In the genomic region with DNA sequence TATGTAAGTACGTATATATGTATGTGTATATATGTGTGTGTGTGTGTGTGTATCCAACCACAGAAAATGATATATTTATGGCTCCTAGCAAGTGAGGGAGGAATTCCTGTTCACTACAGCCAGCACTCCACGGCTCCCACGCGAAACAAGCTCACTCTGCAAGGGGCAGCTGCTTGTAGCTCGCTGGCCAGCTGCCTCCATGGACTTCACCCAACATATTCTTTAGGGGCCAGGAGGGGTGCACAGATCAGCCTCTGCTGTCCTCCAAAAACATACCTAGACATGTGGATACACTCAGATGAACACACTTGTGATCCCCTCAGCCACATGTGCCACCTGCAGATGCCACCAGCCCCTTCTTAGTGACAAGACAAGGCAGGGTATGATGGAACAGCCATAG, we compare ENCODE assay signal across 8 mouse cellular contexts. TPM values are rescaled to one million over a fixed set of nuclear protein-coding genes. Genes with fewer than 3 reads are reported as not detected.
DNase-seq lines count a peak whose midpoint lies in the region; ATAC-seq and TF ChIP-seq lines count a peak whose summit lies in the region.

No protein-coding gene starts in this region.

- H3K9me3 ChIP-seq in heart, embryonic 10.5 days = no peaks in the 10 kb centered on the region
- H3K9me3 ChIP-seq in neural tube, embryonic 13.5 days = no peaks in the 10 kb centered on the region
- no peaks in the 10 kb centered on the region for H3K9me3 ChIP-seq in hindbrain, postnatal 0 days (ENCODE audit: low read length)
- no peaks in the 10 kb centered on the region for H3K9me3 ChIP-seq in stomach, postnatal 0 days (ENCODE audit: control insufficient read depth, low read length)

- H3K27ac ChIP-seq in heart, embryonic 10.5 days = peak overlapping the region; percentile 87
- H3K27ac ChIP-seq in neural tube, embryonic 13.5 days (replicated peaks) = peak overlapping the region; percentile 90
- H3K27ac ChIP-seq in hindbrain, postnatal 0 days = peak overlapping the region; percentile 82
- peak overlapping the region; percentile 88 for H3K27ac ChIP-seq in stomach, postnatal 0 days (replicated peaks)
- no peak overlapping the region for H3K27ac ChIP-seq in kidney, adult 2 months (ENCODE audit: insufficient read depth, low read depth, low read length)

- no peak for TF ChIP-seq POLR2A in kidney, adult 2 months (IDR thresholded peaks at IDR 0.05; ENCODE audit: low read depth, low read length)

- no peak overlapping the region for H3K4me2 ChIP-seq in neural tube, embryonic 13.5 days
- no peak overlapping the region for H3K4me2 ChIP-seq in hindbrain, postnatal 0 days (ENCODE audit: low read depth, low read length)
- no peak overlapping the region for H3K4me2 ChIP-seq in stomach, postnatal 0 days (replicated peaks; ENCODE audit: low read depth)

- no peak for DNase-seq in heart, embryonic 10.5 days (ENCODE audit: low spot score)
- DNase-seq in heart, adult 9 months (ENCODE audit: low spot score in 2 of 2) = no peak
- no peak for DNase-seq in neural tube, embryonic 10.5 days (ENCODE audit: extremely low spot score, low spot score)
- DNase-seq in hindbrain, postnatal 0 days (ENCODE audit: low spot score) = no peak
- DNase-seq in stomach, postnatal 0 days (ENCODE audit: low spot score) = no peak
- DNase-seq in kidney, adult 2 months = no peak

- peaks cover 77% of the 10 kb centered on the region for H3K4me1 ChIP-seq in heart, embryonic 10.5 days
- peaks cover 97% of the 10 kb centered on the region for H3K4me1 ChIP-seq in neural tube, embryonic 13.5 days (replicated peaks)
- H3K4me1 ChIP-seq in hindbrain, postnatal 0 days (ENCODE audit: insufficient read depth, low read length) = peaks cover 60% of the 10 kb centered on the region
- H3K4me1 ChIP-seq in stomach, postnatal 0 days (replicated peaks; ENCODE audit: control insufficient read depth, insufficient read depth) = peaks cover 27% of the 10 kb centered on the region
- H3K4me1 ChIP-seq in kidney, adult 2 months (ENCODE audit: control insufficient read depth, insufficient read depth, low read length) = peaks cover 5% of the 10 kb centered on the region

- ATAC-seq in neural tube, embryonic 13.5 days (ENCODE audit: low read depth) = no peak
- no peak for ATAC-seq in hindbrain, postnatal 0 days
- ATAC-seq in stomach, postnatal 0 days (ENCODE audit: low FRiP score, low TSS enrichment) = no peak
- ATAC-seq in megakaryocyte progenitor cell, adult 5-6 weeks (replicated peaks; ENCODE audit: poor library complexity) = no peak

- 73% methylated on average over 5 of the region's 5 CpGs for WGBS in heart, embryonic 10.5 days
- 51% methylated on average over 5 of the region's 5 CpGs for WGBS in neural tube, embryonic 13.5 days
- 48% methylated on average over 5 of the region's 5 CpGs for WGBS in hindbrain, postnatal 0 days
- 47% methylated on average over 5 of the region's 5 CpGs for WGBS in stomach, postnatal 0 days
- WGBS in kidney, adult 2 months = 50% methylated on average over 5 of the region's 5 CpGs

- no peak overlapping the region for H3K9ac ChIP-seq in neural tube, embryonic 13.5 days
- no peak overlapping the region for H3K9ac ChIP-seq in hindbrain, postnatal 0 days (replicated peaks; ENCODE audit: low read length)
- peak overlapping the region; percentile 27; the same call in 1 of the 2 replicates for H3K9ac ChIP-seq in stomach, postnatal 0 days (ENCODE audit: low read length)

- no peak overlapping the region for H3K4me3 ChIP-seq in heart, embryonic 10.5 days
- H3K4me3 ChIP-seq in neural tube, embryonic 13.5 days = no peak overlapping the region
- H3K4me3 ChIP-seq in hindbrain, postnatal 0 days (ENCODE audit: low read length) = no peak overlapping the region
- H3K4me3 ChIP-seq in stomach, postnatal 0 days (ENCODE audit: low read depth, low read length) = no peak overlapping the region
- H3K4me3 ChIP-seq in kidney, adult 2 months (ENCODE audit: insufficient read depth, low read depth, low read length) = no peak overlapping the region

- H3K36me3 ChIP-seq in heart, embryonic 10.5 days = no peaks in the 10 kb centered on the region
- 0 out of 2 replicates have a peak, but pooled peaks cover 2% of the 10 kb centered on the region for H3K36me3 ChIP-seq in neural tube, embryonic 13.5 days
- H3K36me3 ChIP-seq in hindbrain, postnatal 0 days (ENCODE audit: insufficient read depth, low read length) = no peaks in the 10 kb centered on the region; the same call in 1 of the 2 replicates
- H3K36me3 ChIP-seq in stomach, postnatal 0 days (ENCODE audit: control insufficient read depth, insufficient read depth, low read length) = no peaks in the 10 kb centered on the region; the same call in 1 of the 2 replicates
- H3K36me3 ChIP-seq in kidney, adult 2 months (ENCODE audit: control insufficient read depth, insufficient read depth, low read length) = no peaks in the 10 kb centered on the region

- peaks cover 93% of the 10 kb centered on the region for H3K27me3 ChIP-seq in heart, embryonic 10.5 days (ENCODE audit: insufficient read depth, poor library complexity, severe bottlenecking)
- peaks cover 45% of the 10 kb centered on the region for H3K27me3 ChIP-seq in neural tube, embryonic 13.5 days
- H3K27me3 ChIP-seq in hindbrain, postnatal 0 days (ENCODE audit: insufficient read depth, low read length) = no peaks in the 10 kb centered on the region
- no peaks in the 10 kb centered on the region for H3K27me3 ChIP-seq in stomach, postnatal 0 days (ENCODE audit: control insufficient read depth, insufficient read depth, low read length)
- no peaks in the 10 kb centered on the region for H3K27me3 ChIP-seq in kidney, adult 2 months (replicated peaks; ENCODE audit: control insufficient read depth, insufficient read depth, low read length)

- no peak for TF ChIP-seq EP300 in stomach, postnatal 0 days (optimal IDR thresholded peaks at IDR 0.05)

- TF ChIP-seq CTCF in hindbrain, postnatal 0 days (IDR thresholded peaks at IDR 0.05; ENCODE audit: low read depth) = no peak
- TF ChIP-seq CTCF in stomach, postnatal 0 days (IDR thresholded peaks at IDR 0.05; ENCODE audit: low read depth) = no peak
- no peak for TF ChIP-seq CTCF in kidney, adult 2 months (conservative IDR thresholded peaks at IDR 0.05; ENCODE audit: insufficient read depth, insufficient read length, low read depth, low read length)

RNA-seq across cellular contexts. Expression of a gene that starts 9.7 kb away (rescaled TPM):
- polyA plus RNA-seq in heart, embryonic 10.5 days (2016; fragmentation: Nextera tagmentation; extraction: Ambion mirVana) = 2.1 and 3.2 TPM in 2 replicates
- 1.4 and 2.2 TPM in 2 replicates for polyA plus RNA-seq in neural tube, embryonic 13.5 days (2015; fragmentation: Nextera tagmentation; extraction: Ambion mirVana)
- total RNA-seq in hindbrain, postnatal 0 days (2014; rRNA removed) = 1.2 TPM in 1 of 2 replicates, not detected in the other
- polyA plus RNA-seq in hindbrain, postnatal 0 days (2015; fragmentation: Nextera tagmentation; extraction: Ambion mirVana) = 1.1 and 1.7 TPM in 2 replicates
- polyA plus RNA-seq in stomach, postnatal 0 days (2015; fragmentation: Nextera tagmentation; extraction: Ambion mirVana) = 1.7 and 2.0 TPM in 2 replicates
- total RNA-seq in megakaryocyte progenitor cell, adult 5-6 weeks (2015) = 12.2 and 15.2 TPM in 2 replicates
- 3.7 and 8.5 TPM in 2 replicates for total RNA-seq in megakaryocyte progenitor cell, adult 5-6 weeks (2017)
- 0.65 and 0.81 TPM in 2 replicates for polyA plus RNA-seq in kidney, adult 2 months (2012; rRNA removed)

RNA-seq across cellular contexts. Expression of a gene that starts 31.3 kb away (rescaled TPM):
- 18.5 and 19.3 TPM in 2 replicates for polyA plus RNA-seq in heart, embryonic 10.5 days (2016; fragmentation: Nextera tagmentation; extraction: Ambion mirVana)
- 2.8 and 3.6 TPM in 2 replicates for polyA plus RNA-seq in neural tube, embryonic 13.5 days (2015; fragmentation: Nextera tagmentation; extraction: Ambion mirVana)
- total RNA-seq in hindbrain, postnatal 0 days (2014; rRNA removed) = 1.7 and 7.8 TPM in 2 replicates
- polyA plus RNA-seq in hindbrain, postnatal 0 days (2015; fragmentation: Nextera tagmentation; extraction: Ambion mirVana) = 2.0 and 2.3 TPM in 2 replicates
- 4.0 and 4.3 TPM in 2 replicates for polyA plus RNA-seq in stomach, postnatal 0 days (2015; fragmentation: Nextera tagmentation; extraction: Ambion mirVana)
- total RNA-seq in megakaryocyte progenitor cell, adult 5-6 weeks (2015) = 56.3 and 72.0 TPM in 2 replicates
- total RNA-seq in megakaryocyte progenitor cell, adult 5-6 weeks (2017) = 58.0 and 65.6 TPM in 2 replicates
- polyA plus RNA-seq in kidney, adult 2 months (2012; rRNA removed) = 3.2 and 4.1 TPM in 2 replicates

RNA-seq across cellular contexts. Expression of a gene that starts 44.9 kb away (rescaled TPM):
- 22.2 and 25.0 TPM in 2 replicates for polyA plus RNA-seq in heart, embryonic 10.5 days (2016; fragmentation: Nextera tagmentation; extraction: Ambion mirVana)
- 14.1 and 15.1 TPM in 2 replicates for polyA plus RNA-seq in neural tube, embryonic 13.5 days (2015; fragmentation: Nextera tagmentation; extraction: Ambion mirVana)
- total RNA-seq in hindbrain, postnatal 0 days (2014; rRNA removed) = 110 and 129 TPM in 2 replicates
- 13.8 and 14.9 TPM in 2 replicates for polyA plus RNA-seq in hindbrain, postnatal 0 days (2015; fragmentation: Nextera tagmentation; extraction: Ambion mirVana)
- 6.8 and 8.3 TPM in 2 replicates for polyA plus RNA-seq in stomach, postnatal 0 days (2015; fragmentation: Nextera tagmentation; extraction: Ambion mirVana)
- total RNA-seq in megakaryocyte progenitor cell, adult 5-6 weeks (2015) = 71.6 and 77.1 TPM in 2 replicates
- 50.9 and 53.5 TPM in 2 replicates for total RNA-seq in megakaryocyte progenitor cell, adult 5-6 weeks (2017)
- polyA plus RNA-seq in kidney, adult 2 months (2012; rRNA removed) = 85.8 and 93.9 TPM in 2 replicates

RNA-seq across cellular contexts. Expression of a gene that starts 46.4 kb away (rescaled TPM):
- polyA plus RNA-seq in heart, embryonic 10.5 days (2016; fragmentation: Nextera tagmentation; extraction: Ambion mirVana) = 59.8 and 64.6 TPM in 2 replicates
- 53.6 and 55.5 TPM in 2 replicates for polyA plus RNA-seq in neural tube, embryonic 13.5 days (2015; fragmentation: Nextera tagmentation; extraction: Ambion mirVana)
- total RNA-seq in hindbrain, postnatal 0 days (2014; rRNA removed) = 69.5 and 93.3 TPM in 2 replicates
- polyA plus RNA-seq in hindbrain, postnatal 0 days (2015; fragmentation: Nextera tagmentation; extraction: Ambion mirVana) = 71.2 and 79.2 TPM in 2 replicates
- polyA plus RNA-seq in stomach, postnatal 0 days (2015; fragmentation: Nextera tagmentation; extraction: Ambion mirVana) = 45.1 and 49.9 TPM in 2 replicates
- 56.0 and 64.4 TPM in 2 replicates for total RNA-seq in megakaryocyte progenitor cell, adult 5-6 weeks (2015)
- 82.2 and 84.4 TPM in 2 replicates for total RNA-seq in megakaryocyte progenitor cell, adult 5-6 weeks (2017)
- 73.7 and 98.9 TPM in 2 replicates for polyA plus RNA-seq in kidney, adult 2 months (2012; rRNA removed)
